Mouse (Mus musculus) liver, embryonic 14.5 days (tissue): ENCODE measurements around the gene Btbd6.

Experiments used
- CTCF ChIP-seq: IDR thresholded peaks from 2 replicates; pipeline ENCODE4 v1.5.1; 2016; ENCODE audit warnings: antibody characterized with exemption, low read depth, control low read depth
- EP300 ChIP-seq: IDR thresholded peaks from 2 replicates; pipeline ENCODE4 v1.6.1; 2016; ENCODE audit warnings: antibody characterized with exemption, low read depth

GRCm38 (mm10) chr12:112927265-112927664 lies 49.0 kb upstream of the Btbd6 start:
- TF ChIP-seq CTCF (no peak), EP300 (no peak)
